Mouse (Mus musculus) G1E (cell line): ENCODE results near the gene Lrp5. TPM values are rescaled to one million over a fixed set of nuclear protein-coding genes. Genes with fewer than 3 reads are reported as not detected.

Experiments
- ATAC-seq: 2 replicates; pipeline ENCODE4 v1.8.0; 2016; ENCODE audit warnings: mild to moderate bottlenecking; ENCODE audit not compliant: insufficient number of reproducible peaks, poor library complexity, low FRiP score, severe bottlenecking; ENCODE audit errors: extremely low read depth
- DNase-seq: peaks from one replicate; pipeline ENCODE4 v3.0.0; 2012; ENCODE audit warnings: low spot score
- H3K27me3 ChIP-seq: 2 replicates; pipeline ENCODE4 v1.6.1; 2012; ENCODE audit warnings: mild to moderate bottlenecking, low read length, inconsistent platforms; ENCODE audit not compliant: insufficient read depth
- H3K36me3 ChIP-seq: replicated peaks from 2 replicates; pipeline ENCODE3; 2012; ENCODE audit warnings: mild to moderate bottlenecking, inconsistent platforms
- H3K4me1 ChIP-seq: 2 replicates; pipeline ENCODE4 v1.6.1; 2012; ENCODE audit warnings: low read depth, low read length, inconsistent platforms, mixed read lengths; ENCODE audit not compliant: insufficient read depth
- H3K4me3 ChIP-seq: 2 replicates; pipeline ENCODE4 v1.5.1; 2012; ENCODE audit warnings: low read depth, mild to moderate bottlenecking, inconsistent platforms, low read length, moderate library complexity, mixed read lengths
- H3K9me3 ChIP-seq: replicated peaks from 2 replicates; pipeline ENCODE4 v1.6.1; 2012; ENCODE audit warnings: inconsistent platforms
- CTCF ChIP-seq: IDR thresholded peaks from 2 replicates; pipeline ENCODE4 v1.5.1; 2012; ENCODE audit warnings: low read depth, low read length, inconsistent platforms, mixed read lengths
- GATA1 ChIP-seq: IDR thresholded peaks from 2 replicates; pipeline ENCODE4 v1.6.1; 2012; ENCODE audit warnings: borderline replicate concordance, low read length, inconsistent platforms, mixed read lengths
- GATA2 ChIP-seq: IDR thresholded peaks from 2 replicates; pipeline ENCODE4 v1.6.1; 2012; ENCODE audit warnings: low read depth, low read length, inconsistent platforms, borderline replicate concordance
- POLR2AphosphoS5 ChIP-seq: IDR thresholded peaks from 2 replicates; pipeline ENCODE4 v1.6.1; 2012; ENCODE audit warnings: low read depth, low read length, inconsistent platforms; ENCODE audit not compliant: insufficient replicate concordance
- TAL1 ChIP-seq: conservative IDR thresholded peaks from 2 replicates; pipeline ENCODE4 v1.6.1; 2012; ENCODE audit warnings: low read depth, low read length, inconsistent platforms, mixed read lengths
- polyA plus RNA-seq: library from polyadenylated mRNA; stranded (reverse); fragments of >175 nt; gene quantifications from 2 replicates; pipeline ENCODE4 v1.2.3, GENCODE M21; 2012
- total RNA-seq, 2 experiments: library from RNA; stranded (forward) in 1 of 2; stranded (reverse) in 1 of 2; fragments of 200-1000 nt in 1 of 2; fragments of >200 nt in 1 of 2; fragmentation: Nextera tagmentation in 1 of 2; gene quantifications; 2 replicates each; pipeline ENCODE4 v1.2.3; 2014 to 2017

The Lrp5 gene
- total and polyA plus RNA-seq, 3 experiments, result 0.05 TPM; not detected in 1

GRCm38 (mm10) chr19:3544995-3545394, 141.4 kb downstream of the Lrp5 start:
- DNase-seq (no peak), ATAC-seq (no peak)
- H3K27me3 ChIP-seq, result no peaks in the 10 kb centered on the region
- peaks cover 56% of the 10 kb centered on the region for H3K36me3 ChIP-seq
- H3K4me3 ChIP-seq, result no peak overlapping the region
- TF ChIP-seq POLR2AphosphoS5, result no peak
- no peak for TF ChIP-seq TAL1
- TF ChIP-seq GATA2, result no peak
- TF ChIP-seq GATA1, result no peak
- TF ChIP-seq CTCF, result no peak
- no peaks in the 10 kb centered on the region for H3K9me3 ChIP-seq
- peaks cover 8% of the 10 kb centered on the region; the same call in 1 of the 2 replicates for H3K4me1 ChIP-seq

GRCm38 (mm10) chr19:3542591-3542990, 143.8 kb downstream of the Lrp5 start:
- TF ChIP-seq POLR2AphosphoS5 (no peak), CTCF (no peak), GATA1 (no peak), TAL1 (no peak), GATA2 (no peak)

GRCm38 (mm10) chr19:3540997-3541396, 145.4 kb downstream of the Lrp5 start:
- no peak for ATAC-seq
- TF ChIP-seq GATA1, result no peak
- Histone ChIP-seq H3K27me3 (no peaks in the 10 kb centered on the region), H3K9me3 (no peaks in the 10 kb centered on the region), H3K36me3 (peaks cover 73% of the 10 kb centered on the region), H3K4me3 (no peak overlapping the region), H3K4me1 (peaks cover 4% of the 10 kb centered on the region; the same call in 1 of the 2 replicates)
- no peak for DNase-seq

More at GRCm38 (mm10) chr19:3542591-3542990, 143.8 kb downstream of the Lrp5 start:
- no peak for ATAC-seq
- H3K4me3 ChIP-seq, result no peak overlapping the region
- H3K27me3 ChIP-seq, result no peaks in the 10 kb centered on the region
- no peaks in the 10 kb centered on the region for H3K9me3 ChIP-seq
- DNase-seq, result no peak
- H3K4me1 ChIP-seq, result peaks cover 8% of the 10 kb centered on the region; the same call in 1 of the 2 replicates
- peaks cover 71% of the 10 kb centered on the region for H3K36me3 ChIP-seq

GRCm38 (mm10) chr19:3540254-3540653, 146.1 kb downstream of the Lrp5 start:
- ATAC-seq, result no peak

GRCm38 (mm10) chr19:3539456-3539855, 146.9 kb downstream of the Lrp5 start:
- TF ChIP-seq GATA2, result no peak
- TF ChIP-seq CTCF, result no peak
- no peak for TF ChIP-seq POLR2AphosphoS5
- TF ChIP-seq TAL1, result no peak
- Histone ChIP-seq H3K9me3 (no peaks in the 10 kb centered on the region), H3K27me3 (no peaks in the 10 kb centered on the region), H3K4me1 (peaks cover 4% of the 10 kb centered on the region; the same call in 1 of the 2 replicates), H3K36me3 (peaks cover 73% of the 10 kb centered on the region), H3K4me3 (no peak overlapping the region)
- ATAC-seq (no peak), DNase-seq (no peak)

More at GRCm38 (mm10) chr19:3540254-3540653, 146.1 kb downstream of the Lrp5 start:
- H3K9me3 ChIP-seq, result no peaks in the 10 kb centered on the region
- no peak for TF ChIP-seq POLR2AphosphoS5
- no peak for TF ChIP-seq GATA2
- no peak for TF ChIP-seq CTCF
- TF ChIP-seq TAL1, result no peak
- no peak for TF ChIP-seq GATA1
- peaks cover 4% of the 10 kb centered on the region; the same call in 1 of the 2 replicates for H3K4me1 ChIP-seq
- H3K4me3 ChIP-seq, result no peak overlapping the region
- H3K36me3 ChIP-seq, result peaks cover 72% of the 10 kb centered on the region
- no peaks in the 10 kb centered on the region for H3K27me3 ChIP-seq
- DNase-seq, result no peak

GRCm38 (mm10) chr19:3537658-3538057, 148.7 kb downstream of the Lrp5 start:
- Histone ChIP-seq H3K4me1 (peaks cover 8% of the 10 kb centered on the region; the same call in 1 of the 2 replicates), H3K4me3 (no peak overlapping the region), H3K9me3 (no peaks in the 10 kb centered on the region), H3K27me3 (no peaks in the 10 kb centered on the region), H3K36me3 (peaks cover 75% of the 10 kb centered on the region)
- DNase-seq (no peak), ATAC-seq (no peak)
- no peak for TF ChIP-seq POLR2AphosphoS5
- no peak for TF ChIP-seq GATA2
- no peak for TF ChIP-seq TAL1
- no peak for TF ChIP-seq CTCF
- TF ChIP-seq GATA1, result no peak

GRCm38 (mm10) chr19:3534945-3535344, 151.4 kb downstream of the Lrp5 start:
- Histone ChIP-seq H3K9me3 (no peaks in the 10 kb centered on the region), H3K27me3 (no peaks in the 10 kb centered on the region), H3K4me1 (peaks cover 4% of the 10 kb centered on the region; the same call in 1 of the 2 replicates), H3K4me3 (no peak overlapping the region), H3K36me3 (peaks cover 63% of the 10 kb centered on the region)
- DNase-seq (no peak), ATAC-seq (no peak)
- TF ChIP-seq POLR2AphosphoS5 (no peak), GATA1 (no peak), GATA2 (no peak), TAL1 (no peak), CTCF (no peak)

Other genes starting within 250 kb of the Lrp5 start
- 109 and 115 TPM in 2 replicates for gene Ppp6r3, start 110.8 kb downstream of the Lrp5 start, total RNA-seq (2014; fragmentation: Nextera tagmentation)
- gene Ppp6r3, start 110.8 kb downstream of the Lrp5 start, total RNA-seq (2017), result 95.3 and 105 TPM in 2 replicates
- 59.5 and 84.7 TPM in 2 replicates for gene Ppp6r3, start 110.8 kb downstream of the Lrp5 start, polyA plus RNA-seq
- gene 1810055G02Rik, start 21.7 kb upstream of the Lrp5 start, total RNA-seq (2014; fragmentation: Nextera tagmentation), result 20.4 and 22.4 TPM in 2 replicates
- gene 1810055G02Rik, start 21.7 kb upstream of the Lrp5 start, total RNA-seq (2017), result 5.6 and 7.3 TPM in 2 replicates
- 10.2 and 12.5 TPM in 2 replicates for gene 1810055G02Rik, start 21.7 kb upstream of the Lrp5 start, polyA plus RNA-seq
- 26.0 and 32.4 TPM in 2 replicates for gene Kmt5b, start 80.9 kb upstream of the Lrp5 start, total RNA-seq (2014; fragmentation: Nextera tagmentation)
- 29.9 and 36.4 TPM in 2 replicates for gene Kmt5b, start 80.9 kb upstream of the Lrp5 start, total RNA-seq (2017)
- gene Kmt5b, start 80.9 kb upstream of the Lrp5 start, polyA plus RNA-seq, result 5.3 and 6.4 TPM in 2 replicates
- 26.7 and 32.5 TPM in 2 replicates for gene Chka, start 165.2 kb upstream of the Lrp5 start, total RNA-seq (2014; fragmentation: Nextera tagmentation)
- gene Chka, start 165.2 kb upstream of the Lrp5 start, total RNA-seq (2017), result 26.7 and 31.7 TPM in 2 replicates
- 7.4 and 10.9 TPM in 2 replicates for gene Chka, start 165.2 kb upstream of the Lrp5 start, polyA plus RNA-seq
- 30.7 and 37.5 TPM in 2 replicates for gene Tcirg1, start 220.6 kb upstream of the Lrp5 start, total RNA-seq (2014; fragmentation: Nextera tagmentation)
- 37.0 and 48.5 TPM in 2 replicates for gene Tcirg1, start 220.6 kb upstream of the Lrp5 start, total RNA-seq (2017)
- gene Tcirg1, start 220.6 kb upstream of the Lrp5 start, polyA plus RNA-seq, result 36.5 and 43.9 TPM in 2 replicates
- gene Ndufs8, start 226.2 kb upstream of the Lrp5 start, total RNA-seq (2014; fragmentation: Nextera tagmentation), result 200 and 270 TPM in 2 replicates
- 89.6 and 99.1 TPM in 2 replicates for gene Ndufs8, start 226.2 kb upstream of the Lrp5 start, total RNA-seq (2017)
- gene Ndufs8, start 226.2 kb upstream of the Lrp5 start, polyA plus RNA-seq, result 45.0 and 128 TPM in 2 replicates
- not detected in 2 replicates for gene Aldh3b1, start 243.2 kb upstream of the Lrp5 start, total RNA-seq (2014; fragmentation: Nextera tagmentation)
- 0.12 TPM in 1 of 2 replicates, not detected in the other for gene Aldh3b1, start 243.2 kb upstream of the Lrp5 start, total RNA-seq (2017)
- gene Aldh3b1, start 243.2 kb upstream of the Lrp5 start, polyA plus RNA-seq, result not detected in 2 replicates
- 0.53 TPM in 1 of 2 replicates, not detected in the other for gene Unc93b1, start 248.6 kb upstream of the Lrp5 start, total RNA-seq (2014; fragmentation: Nextera tagmentation)
- gene Unc93b1, start 248.6 kb upstream of the Lrp5 start, total RNA-seq (2017), result 0.22 TPM in 1 of 2 replicates, not detected in the other
- 0.16 and 0.24 TPM in 2 replicates for gene Unc93b1, start 248.6 kb upstream of the Lrp5 start, polyA plus RNA-seq